Mouse (Mus musculus) spleen, adult 12 weeks (tissue): ENCODE data around the gene Pm20d1.
A peak's percentile ranks its signal among the peaks of the same experiment; 100 is the strongest.
"Not testable (repeated sequence)": the region's sequence is repeated elsewhere in the genome, so short reads cannot be mapped to it uniquely, and the experiment has no call there.

ENCODE experiments used
- DNase-seq: peaks from one replicate; pipeline ENCODE4 v3.0.0; 2022; ENCODE audit warnings: low spot score

Pm20d1 gene

GRCm38 (mm10) chr1:131794591-131794990, 2.6 kb upstream of the Pm20d1 start:
- no peak for DNase-seq

GRCm38 (mm10) chr1:131795171-131795570, 2.0 kb upstream of the Pm20d1 start:
- DNase-seq, result no peak

DNA sequence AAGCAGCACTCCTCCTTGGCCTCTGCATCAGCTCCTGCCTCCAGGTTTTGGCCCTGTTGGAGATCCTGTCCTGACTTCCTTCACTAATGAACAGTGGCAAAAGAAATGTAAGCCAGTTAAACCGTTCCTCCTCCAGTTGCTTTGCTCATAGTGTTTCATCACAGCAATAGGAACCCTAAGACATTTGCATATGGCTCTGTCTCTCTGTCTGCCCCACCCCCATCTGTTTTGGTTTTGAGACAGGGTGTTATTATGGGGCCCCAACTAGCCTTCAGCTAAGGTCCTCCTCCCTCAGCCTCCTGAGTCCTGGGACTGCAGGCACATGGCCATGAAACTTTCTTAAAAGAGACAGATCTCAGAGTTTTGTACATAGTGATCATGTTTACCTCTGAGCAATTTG, 2.8 kb downstream of the Pm20d1 start:
- DNase-seq, result no peak

DNA sequence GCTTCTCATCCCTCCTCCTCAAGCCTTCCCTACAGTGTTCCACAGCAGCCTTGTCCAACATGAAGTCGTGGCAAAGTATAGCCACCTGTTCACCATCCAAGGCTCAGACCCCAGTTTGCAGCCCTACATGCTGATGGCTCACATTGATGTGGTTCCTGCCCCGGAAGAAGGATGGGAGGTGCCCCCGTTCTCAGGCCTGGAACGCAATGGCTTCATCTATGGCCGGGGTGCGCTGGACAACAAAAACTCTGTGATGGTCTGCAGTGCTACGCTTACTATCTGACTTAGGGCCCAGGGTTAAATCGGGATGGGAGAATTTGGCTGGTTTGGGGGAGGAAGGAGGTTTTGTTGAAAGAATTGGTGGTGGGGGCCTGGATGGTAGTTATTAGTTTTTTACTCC, 3.9 kb downstream of the Pm20d1 start:
- DNase-seq, result no peak

GRCm38 (mm10) chr1:131802652-131803051, 5.5 kb downstream of the Pm20d1 start:
- no peak for DNase-seq

GRCm38 (mm10) chr1:131804166-131804565, 7.0 kb downstream of the Pm20d1 start:
- no peak for DNase-seq

- no peak for DNase-seq
These were observed 11.8 kb downstream of the Pm20d1 start for GRCm38 (mm10) chr1:131808986-131809385.

GRCm38 (mm10) chr1:131809651-131810050, 12.5 kb downstream of the Pm20d1 start:
- no peak for DNase-seq

GRCm38 (mm10) chr1:131811393-131811792, 14.2 kb downstream of the Pm20d1 start:
- no peak for DNase-seq

- no peak for DNase-seq
These were observed 14.8 kb downstream of the Pm20d1 start for GRCm38 (mm10) chr1:131812006-131812405.

DNA sequence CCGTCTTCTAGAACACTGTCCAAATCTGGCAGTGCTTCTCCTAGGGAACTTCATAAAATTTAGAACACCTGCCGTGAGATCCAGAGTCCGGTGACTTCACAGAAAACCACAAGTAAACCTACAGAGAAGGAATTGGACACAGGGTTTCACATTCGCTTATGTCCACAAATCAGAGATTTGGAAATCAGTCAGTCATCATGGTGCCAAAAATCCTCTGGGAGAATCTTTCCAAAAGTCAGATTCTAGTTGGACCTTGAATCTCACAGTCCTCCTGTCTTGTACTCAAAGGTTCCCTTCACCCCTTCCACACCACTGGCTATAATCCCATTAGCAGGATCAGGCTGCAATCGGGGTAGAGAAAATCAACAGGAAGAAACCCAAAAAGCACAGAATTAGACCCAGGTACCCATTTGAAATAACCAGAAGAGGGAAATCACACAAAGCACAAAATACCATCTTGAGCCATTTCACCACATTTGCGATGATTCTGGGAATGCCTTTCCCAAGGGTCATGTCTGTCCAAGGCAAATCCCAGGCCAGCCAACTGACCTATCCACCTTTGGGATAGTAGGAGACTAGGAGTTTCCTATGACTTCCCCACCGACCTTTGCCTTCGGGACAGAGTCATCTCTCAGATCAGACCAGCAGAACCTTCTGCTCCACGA, 15.6 kb downstream of the Pm20d1 start:
- no peak for DNase-seq

GRCm38 (mm10) chr1:131813731-131814130, 16.6 kb downstream of the Pm20d1 start:
- no peak for DNase-seq

DNA sequence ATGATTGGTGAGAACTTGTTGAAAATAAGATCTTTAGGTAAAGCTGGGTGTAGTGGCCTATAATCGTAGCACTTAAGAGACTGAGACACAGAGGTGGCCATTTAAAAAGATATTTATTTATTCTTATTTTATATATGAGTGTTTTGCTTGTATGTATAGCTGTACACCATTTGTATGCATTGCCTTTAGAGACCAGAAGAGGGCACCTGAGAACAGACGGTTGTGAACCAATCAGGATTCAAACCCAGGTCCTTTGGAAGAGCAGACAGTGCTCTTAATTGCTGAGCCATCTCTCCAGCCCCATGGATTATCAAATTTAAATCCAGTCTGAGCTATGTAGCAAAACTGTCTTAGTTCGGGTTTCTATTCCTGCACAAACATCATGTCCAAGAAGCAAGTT, 17.0 kb downstream of the Pm20d1 start:
- DNase-seq, result no peak

- no peak for DNase-seq
These were observed 19.7 kb downstream of the Pm20d1 start for GRCm38 (mm10) chr1:131816886-131817285.

DNA sequence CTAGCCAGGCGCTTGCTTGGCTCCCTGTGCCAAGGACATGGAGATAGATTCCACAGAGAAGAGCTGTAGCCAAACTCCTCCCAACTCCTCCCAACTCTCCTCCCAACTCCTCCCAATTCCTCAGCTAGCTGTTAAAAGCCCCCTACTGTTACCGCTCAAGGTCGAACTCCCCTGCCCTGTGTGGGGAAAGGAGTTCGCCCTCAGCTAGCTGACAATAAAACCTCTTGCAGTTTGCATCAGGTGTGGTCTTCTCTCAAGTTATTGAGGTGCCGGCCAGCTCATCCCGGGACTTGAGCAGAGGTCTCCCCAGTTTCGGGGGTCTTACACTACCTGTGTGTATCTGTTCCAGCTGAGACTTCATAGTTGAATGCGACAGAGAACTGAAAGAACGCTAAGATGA, 23.2 kb downstream of the Pm20d1 start:
- not testable (repeated sequence) for DNase-seq

DNA sequence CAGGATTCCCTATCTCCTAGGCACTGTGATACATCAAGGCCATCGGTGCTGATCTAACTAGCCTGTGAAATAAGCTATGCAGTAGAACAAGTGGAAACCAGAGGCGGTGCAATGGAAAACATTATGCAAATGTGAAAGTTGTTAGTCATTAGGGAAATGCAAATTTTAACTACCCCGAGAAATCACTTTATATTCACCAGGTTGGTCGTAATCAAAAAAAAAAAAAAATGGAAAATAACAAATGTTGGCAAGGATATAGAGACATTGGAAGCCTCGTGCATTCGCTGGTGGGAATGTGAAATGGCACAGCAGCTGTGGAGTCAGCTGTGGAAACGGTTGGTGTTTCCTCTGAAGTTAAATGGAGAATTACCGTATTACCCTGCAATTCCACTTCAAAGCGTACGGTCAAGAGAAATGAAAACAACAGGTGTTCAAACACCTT, 23.7 kb downstream of the Pm20d1 start:
- no peak for DNase-seq

GRCm38 (mm10) chr1:131822292-131822691, 25.1 kb downstream of the Pm20d1 start:
- no peak for DNase-seq

DNA sequence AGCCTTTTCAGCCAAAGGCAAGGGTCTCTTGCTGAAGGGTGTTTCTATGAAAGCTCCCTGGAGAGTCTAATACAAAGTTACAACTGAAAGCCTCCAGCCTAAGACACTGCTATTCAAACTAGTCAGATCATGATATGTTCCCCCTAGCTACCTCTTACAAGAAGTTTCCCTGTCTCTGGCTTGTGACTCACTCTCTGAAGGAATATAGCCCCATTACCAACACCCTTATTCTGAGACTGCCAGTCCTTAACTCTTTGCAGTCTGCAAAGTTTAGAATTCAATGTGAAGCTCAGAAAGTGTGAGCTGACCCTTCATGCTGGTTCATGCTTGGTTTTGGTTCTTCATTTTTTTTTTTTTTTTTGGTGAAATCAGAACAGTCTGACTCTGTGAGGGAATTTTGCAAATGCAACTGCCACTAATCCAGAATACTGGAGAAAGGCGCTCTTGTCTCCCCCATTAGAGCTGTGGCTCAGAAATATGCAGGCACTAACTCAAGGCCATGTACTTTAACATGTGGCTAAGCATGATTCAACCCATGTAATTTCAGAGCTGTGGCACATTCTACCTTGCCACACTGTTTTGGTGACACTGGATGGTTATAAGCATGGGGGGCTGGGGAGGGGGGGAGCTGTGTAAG, 25.8 kb downstream of the Pm20d1 start:
- DNase-seq, result no peak

DNA sequence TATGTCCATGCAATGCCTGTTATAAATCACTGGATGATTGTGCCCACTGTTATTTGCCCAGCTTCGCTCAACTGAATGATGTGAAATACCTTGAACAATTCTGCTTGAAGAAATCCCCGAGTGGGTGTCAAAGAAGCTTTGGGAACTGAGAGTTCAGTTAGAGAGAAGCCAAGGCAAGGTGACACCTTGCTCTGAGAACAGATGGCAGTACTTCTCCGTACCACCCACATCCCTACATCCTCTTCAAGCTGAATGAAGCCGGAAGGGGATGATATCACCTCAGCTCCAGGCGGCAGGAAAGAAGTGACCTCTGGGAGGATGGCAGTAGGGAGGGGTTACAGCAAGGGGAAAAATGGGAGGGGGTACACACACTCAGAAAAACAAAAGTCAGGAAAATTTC, 26.4 kb downstream of the Pm20d1 start:
- no peak for DNase-seq

DNA sequence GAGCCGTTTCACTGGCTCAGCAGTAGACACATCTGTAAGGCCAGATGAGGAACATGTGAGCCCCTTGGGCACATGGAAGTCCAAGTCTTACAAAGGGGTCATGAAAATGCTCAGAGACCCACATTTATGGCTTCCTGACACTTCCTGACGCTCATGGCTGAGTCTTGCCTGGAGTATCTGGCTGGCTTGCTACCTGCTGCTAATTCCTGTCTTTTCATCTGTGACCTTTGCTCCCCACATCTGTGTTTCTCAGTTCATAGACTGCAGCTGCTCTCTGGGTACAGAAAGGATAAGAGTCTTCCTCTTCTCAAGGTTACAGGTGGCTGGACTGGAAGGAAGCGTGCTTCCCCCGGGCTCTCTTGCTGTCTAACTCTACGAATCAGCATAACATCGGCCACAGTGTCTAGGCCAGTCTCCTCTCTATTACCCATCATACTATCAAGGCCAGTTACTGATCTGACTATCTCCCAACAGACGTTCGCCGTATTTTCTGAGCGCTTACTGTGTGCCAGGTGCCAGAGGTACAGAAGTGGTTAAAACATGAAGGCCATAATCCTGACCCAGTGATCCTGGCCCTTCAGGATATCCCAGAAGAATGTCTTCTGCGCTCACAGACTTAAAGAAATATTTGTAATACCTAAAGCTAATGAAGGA, 27.5 kb downstream of the Pm20d1 start:
- DNase-seq, result no peak

- peak; percentile 11 for DNase-seq
These were observed 30.1 kb downstream of the Pm20d1 start, which contains the start of gene Slc41a1 for GRCm38 (mm10) chr1:131827207-131827786. Gene Slc41a1 (plus strand): TSS chr1:131827493.

DNA sequence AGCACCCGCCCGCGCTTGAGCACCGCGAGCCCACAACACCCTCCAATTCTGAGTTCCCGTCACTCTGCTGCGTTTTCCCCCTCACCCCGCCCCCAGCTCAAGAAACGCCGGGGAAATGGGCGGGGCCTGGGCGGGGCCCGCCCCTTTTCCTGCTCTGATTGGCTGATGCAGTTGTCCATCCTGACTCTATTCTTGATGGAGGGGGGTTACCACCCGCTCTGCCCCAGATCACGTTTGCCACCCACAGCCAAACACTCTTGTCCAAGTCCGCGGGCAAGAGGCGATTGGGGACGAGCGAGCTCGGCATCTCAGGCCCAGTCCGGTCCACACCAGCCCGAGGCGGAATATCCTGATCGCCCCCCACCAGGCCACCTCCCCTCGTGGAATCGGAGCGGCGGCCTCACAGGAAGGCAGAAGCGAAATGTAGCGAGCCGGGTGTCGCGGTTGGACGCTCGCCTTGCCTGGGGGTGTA, 30.6 kb downstream of the Pm20d1 start:
- peak; percentile 82 for DNase-seq
